Mouse (Mus musculus) embryo, embryonic 11 days (tissue): ENCODE results near the gene Rtl10.
A peak's percentile ranks its signal among the peaks of the same experiment; 100 is the strongest.

ENCODE experiments used
- DNase-seq: peaks from one replicate; pipeline ENCODE4 v3.0.0-alpha.2; 2015

Rtl10 gene

GRCm38 (mm10) chr16:18498558-18498990 lies at the start of gene Rtl10, which contains the start of gene Gnb1l:
TSS of gene Rtl10 (plus strand) at chr16:18498901.
TSS of gene Gnb1l (plus strand) at chr16:18498713.
- peak; percentile 97 for DNase-seq

- no peak for DNase-seq
Observed at GRCm38 (mm10) chr16:18449005-18449404, 49.7 kb upstream of the Rtl10 start.

- no peak for DNase-seq
Observed at GRCm38 (mm10) chr16:18451486-18452181, 47.1 kb upstream of the Rtl10 start.

GRCm38 (mm10) chr16:18452361-18452862 lies 46.3 kb upstream of the Rtl10 start:
- no peak for DNase-seq

- peak; percentile 32 for DNase-seq
Observed at GRCm38 (mm10) chr16:18453846-18454245, 44.9 kb upstream of the Rtl10 start.

- DNase-seq = no peak
Observed at GRCm38 (mm10) chr16:18455407-18455806, 43.3 kb upstream of the Rtl10 start.

GRCm38 (mm10) chr16:18458661-18459060 lies 40.0 kb upstream of the Rtl10 start:
- no peak for DNase-seq

GRCm38 (mm10) chr16:18459335-18459954 lies 39.3 kb upstream of the Rtl10 start:
- DNase-seq = peak; percentile 46

- DNase-seq = peak; percentile 80
Observed at GRCm38 (mm10) chr16:18459955-18460370, 38.7 kb upstream of the Rtl10 start.

GRCm38 (mm10) chr16:18460826-18461225 lies 37.9 kb upstream of the Rtl10 start:
- no peak for DNase-seq

GRCm38 (mm10) chr16:18462031-18462430 lies 36.7 kb upstream of the Rtl10 start:
- DNase-seq = no peak

- DNase-seq = no peak
Observed at GRCm38 (mm10) chr16:18462598-18462997, 36.1 kb upstream of the Rtl10 start.

GRCm38 (mm10) chr16:18464271-18464670 lies 34.4 kb upstream of the Rtl10 start:
- no peak for DNase-seq

- DNase-seq = no peak
Observed at GRCm38 (mm10) chr16:18470829-18471228, 27.9 kb upstream of the Rtl10 start.

GRCm38 (mm10) chr16:18471381-18471955 lies 27.2 kb upstream of the Rtl10 start:
- no peak for DNase-seq

- DNase-seq = no peak
Observed at GRCm38 (mm10) chr16:18471976-18472375, 26.7 kb upstream of the Rtl10 start.

- no peak for DNase-seq
Observed at GRCm38 (mm10) chr16:18472416-18472815, 26.3 kb upstream of the Rtl10 start.

GRCm38 (mm10) chr16:18472976-18473375 lies 25.7 kb upstream of the Rtl10 start:
- DNase-seq = no peak

- DNase-seq = no peak
Observed at GRCm38 (mm10) chr16:18474021-18474420, 24.7 kb upstream of the Rtl10 start.

- no peak for DNase-seq
Observed at GRCm38 (mm10) chr16:18477996-18478395, 20.7 kb upstream of the Rtl10 start.

- no peak for DNase-seq
Observed at GRCm38 (mm10) chr16:18479667-18480066, 19.0 kb upstream of the Rtl10 start.

GRCm38 (mm10) chr16:18480933-18481485 lies 17.7 kb upstream of the Rtl10 start:
- no peak for DNase-seq

GRCm38 (mm10) chr16:18482431-18482830 lies 16.3 kb upstream of the Rtl10 start:
- no peak for DNase-seq

- DNase-seq = no peak
Observed at GRCm38 (mm10) chr16:18483839-18484238, 14.9 kb upstream of the Rtl10 start.
